Mouse (Mus musculus) megakaryocyte, embryonic 14.5 days (primary cell): ENCODE data around the gene Kitl. TPM values are rescaled to one million over a fixed set of nuclear protein-coding genes. Genes with fewer than 3 reads are reported as not detected.

Experiments used
- H3K27me3 ChIP-seq: replicated peaks from 2 replicates; pipeline ENCODE3; 2012; ENCODE audit warnings: inconsistent platforms
- H3K36me3 ChIP-seq: replicated peaks from 2 replicates; pipeline ENCODE3; 2012; ENCODE audit warnings: low read length, inconsistent platforms, mixed read lengths
- H3K4me1 ChIP-seq: 2 replicates; pipeline ENCODE4 v1.6.1; 2012; ENCODE audit warnings: inconsistent platforms
- H3K4me3 ChIP-seq: replicated peaks from 2 replicates; pipeline ENCODE3; 2012; ENCODE audit warnings: moderate library complexity, mild to moderate bottlenecking, inconsistent platforms
- H3K9me3 ChIP-seq: 2 replicates; pipeline ENCODE4 v1.6.1; 2012; ENCODE audit warnings: inconsistent platforms
- FLI1 ChIP-seq: IDR thresholded peaks from 2 replicates; pipeline ENCODE4 v1.6.1; 2012; ENCODE audit warnings: low read length, inconsistent platforms, mixed read lengths
- GATA1 ChIP-seq: IDR thresholded peaks from 3 replicates; pipeline ENCODE4 v1.6.1; 2012; ENCODE audit warnings: mixed read lengths, low read length, inconsistent platforms, borderline replicate concordance
- polyA plus RNA-seq: library from polyadenylated mRNA; stranded (reverse); fragments of >175 nt; gene quantifications from 2 replicates; pipeline ENCODE4 v1.2.3, GENCODE M21; 2012; ENCODE audit warnings: low replicate concordance; ENCODE audit not compliant: insufficient read depth

Gene Kitl
- polyA plus RNA-seq, 1 experiment = not detected

GRCm38 (mm10) chr10:100026778-100027177 lies 11.3 kb downstream of the Kitl start:
- Histone ChIP-seq H3K4me1 (no peaks in the 10 kb centered on the region), H3K27me3 (peaks cover 16% of the 10 kb centered on the region), H3K9me3 (peaks cover 8% of the 10 kb centered on the region; the same call in 1 of the 2 replicates), H3K36me3 (no peaks in the 10 kb centered on the region), H3K4me3 (no peak overlapping the region)
- TF ChIP-seq FLI1 (no peak), GATA1 (no peak)

DNA sequence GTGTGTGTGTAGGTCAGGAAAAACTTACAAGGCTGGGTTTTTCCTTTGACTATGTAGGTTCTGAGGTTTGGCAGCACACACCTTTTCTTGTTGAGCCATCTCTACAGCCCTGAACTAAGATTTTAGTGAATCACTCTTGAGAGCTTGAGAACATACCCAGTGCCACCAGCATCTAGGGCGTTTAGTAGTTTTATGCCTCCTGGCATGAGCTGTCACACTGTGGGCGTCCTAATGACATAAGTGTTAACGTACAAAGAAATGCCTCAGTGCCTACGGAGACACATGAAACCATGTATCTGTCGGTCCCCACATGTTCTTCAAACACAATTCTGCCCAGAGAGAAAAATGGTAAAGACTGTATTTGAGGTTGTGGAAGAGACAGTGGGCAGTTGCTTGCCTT lies 15.0 kb downstream of the Kitl start:
- no peaks in the 10 kb centered on the region for H3K36me3 ChIP-seq
- peaks cover 9% of the 10 kb centered on the region; the same call in 1 of the 2 replicates for H3K9me3 ChIP-seq
- H3K27me3 ChIP-seq = peaks cover 3% of the 10 kb centered on the region
- no peak for TF ChIP-seq FLI1
- TF ChIP-seq GATA1 = no peak
- H3K4me1 ChIP-seq = no peaks in the 10 kb centered on the region
- no peak overlapping the region for H3K4me3 ChIP-seq

- H3K27me3 ChIP-seq = peaks cover 5% of the 10 kb centered on the region
- H3K4me3 ChIP-seq = no peak overlapping the region
- H3K9me3 ChIP-seq = peaks cover 11% of the 10 kb centered on the region; the same call in 1 of the 2 replicates
- no peak for TF ChIP-seq GATA1
- H3K36me3 ChIP-seq = no peaks in the 10 kb centered on the region
- no peaks in the 10 kb centered on the region for H3K4me1 ChIP-seq
Observed at GRCm38 (mm10) chr10:100030980-100031516, 15.6 kb downstream of the Kitl start.

GRCm38 (mm10) chr10:100031631-100032030 lies 16.2 kb downstream of the Kitl start:
- no peak for TF ChIP-seq FLI1
- TF ChIP-seq GATA1 = no peak
- Histone ChIP-seq H3K9me3 (peaks cover 11% of the 10 kb centered on the region; the same call in 1 of the 2 replicates), H3K36me3 (no peaks in the 10 kb centered on the region), H3K4me1 (no peaks in the 10 kb centered on the region), H3K27me3 (peaks cover 6% of the 10 kb centered on the region), H3K4me3 (no peak overlapping the region)

GRCm38 (mm10) chr10:100032566-100032965 lies 17.1 kb downstream of the Kitl start:
- H3K4me1 ChIP-seq = no peaks in the 10 kb centered on the region
- H3K4me3 ChIP-seq = no peak overlapping the region
- TF ChIP-seq GATA1 = no peak
- TF ChIP-seq FLI1 = no peak
- H3K9me3 ChIP-seq = peaks cover 11% of the 10 kb centered on the region; the same call in 1 of the 2 replicates
- H3K36me3 ChIP-seq = no peaks in the 10 kb centered on the region
- H3K27me3 ChIP-seq = peaks cover 6% of the 10 kb centered on the region

- H3K9me3 ChIP-seq = peaks cover 21% of the 10 kb centered on the region; the same call in 1 of the 2 replicates
Observed at GRCm38 (mm10) chr10:100036021-100036420, 20.6 kb downstream of the Kitl start.

DNA sequence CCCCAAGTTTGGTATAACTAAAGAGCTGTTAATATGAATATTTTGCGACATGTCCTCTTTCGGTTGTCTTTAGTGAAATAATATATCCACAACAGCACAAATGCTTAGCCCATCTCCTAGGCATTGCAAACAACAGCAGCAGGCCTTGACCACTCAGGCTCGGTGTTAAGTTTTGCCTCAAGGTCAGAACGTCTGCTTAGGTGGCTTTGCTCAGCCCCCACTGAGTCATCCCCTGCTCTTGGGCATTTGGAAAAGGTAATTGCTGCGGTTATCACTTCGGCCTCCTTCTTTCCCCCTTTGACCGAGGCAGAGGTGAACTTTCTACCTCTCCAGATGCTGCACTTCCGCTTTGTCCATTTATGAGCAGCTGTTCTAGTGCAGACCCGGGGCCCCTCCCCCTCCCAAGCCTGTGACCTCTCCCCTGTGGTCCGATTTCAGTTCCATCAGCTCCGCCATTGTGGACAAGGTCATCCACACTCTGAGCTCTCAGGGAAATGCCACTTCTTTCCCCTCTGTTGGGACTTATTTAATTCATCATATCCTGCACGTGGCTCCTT lies 23.0 kb downstream of the Kitl start:
- Histone ChIP-seq H3K4me3 (no peak overlapping the region), H3K27me3 (peaks cover 3% of the 10 kb centered on the region), H3K36me3 (no peaks in the 10 kb centered on the region), H3K4me1 (no peaks in the 10 kb centered on the region), H3K9me3 (peaks cover 15% of the 10 kb centered on the region; the same call in 1 of the 2 replicates)
- TF ChIP-seq FLI1 = no peak
- TF ChIP-seq GATA1 = no peak

More at GRCm38 (mm10) chr10:100036021-100036420, 20.6 kb downstream of the Kitl start:
- Histone ChIP-seq H3K27me3 (peaks cover 5% of the 10 kb centered on the region), H3K4me1 (no peaks in the 10 kb centered on the region), H3K36me3 (no peaks in the 10 kb centered on the region), H3K4me3 (no peak overlapping the region)
- TF ChIP-seq FLI1 = no peak

GRCm38 (mm10) chr10:100038994-100039393 lies 23.6 kb downstream of the Kitl start:
- Histone ChIP-seq H3K9me3 (peaks cover 15% of the 10 kb centered on the region; the same call in 1 of the 2 replicates), H3K4me1 (no peaks in the 10 kb centered on the region), H3K4me3 (no peak overlapping the region), H3K27me3 (peaks cover 3% of the 10 kb centered on the region), H3K36me3 (no peaks in the 10 kb centered on the region)
- TF ChIP-seq FLI1 (no peak), GATA1 (no peak)

DNA sequence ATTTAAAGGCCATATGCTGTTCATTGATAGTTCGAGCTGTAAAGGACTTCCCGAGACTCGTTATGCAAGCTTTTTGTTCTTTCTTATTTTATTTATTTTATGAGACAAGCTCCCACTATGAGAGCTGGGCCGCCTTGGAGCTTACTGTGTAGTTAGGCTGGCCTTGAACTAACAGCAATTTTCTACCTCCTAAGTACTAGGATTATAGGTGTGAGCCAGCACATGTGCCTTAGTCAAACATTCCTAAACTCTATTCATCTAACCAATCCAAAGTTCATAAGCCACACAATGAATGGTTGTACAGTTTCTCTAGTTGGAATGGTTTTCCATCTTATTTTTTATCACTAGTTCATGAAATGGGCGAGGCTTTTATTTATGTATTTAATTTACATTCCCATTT lies 28.3 kb downstream of the Kitl start:
- H3K4me3 ChIP-seq = no peak overlapping the region
- no peaks in the 10 kb centered on the region for H3K27me3 ChIP-seq
- TF ChIP-seq FLI1 = no peak
- TF ChIP-seq GATA1 = no peak
- H3K36me3 ChIP-seq = no peaks in the 10 kb centered on the region
- H3K4me1 ChIP-seq = no peaks in the 10 kb centered on the region
- H3K9me3 ChIP-seq = 0 out of 2 replicates have a peak, but pooled peaks cover 8% of the 10 kb centered on the region

GRCm38 (mm10) chr10:100044153-100044552 lies 28.7 kb downstream of the Kitl start:
- no peak for TF ChIP-seq GATA1
- TF ChIP-seq FLI1 = no peak
- H3K27me3 ChIP-seq = no peaks in the 10 kb centered on the region
- no peaks in the 10 kb centered on the region for H3K36me3 ChIP-seq
- no peak overlapping the region for H3K4me3 ChIP-seq
- no peaks in the 10 kb centered on the region for H3K4me1 ChIP-seq
- 0 out of 2 replicates have a peak, but pooled peaks cover 5% of the 10 kb centered on the region for H3K9me3 ChIP-seq
